Mouse (Mus musculus): ENCODE measurements around the gene Gpr153. TPM values are rescaled to one million over a fixed set of nuclear protein-coding genes. Genes with fewer than 3 reads are reported as not detected.
A peak's percentile ranks its signal among the peaks of the same experiment; 100 is the strongest.
"Not testable (repeated sequence)": the region's sequence is repeated elsewhere in the genome, so short reads cannot be mapped to it uniquely, and the experiment has no call there.

Gene Gpr153
- polyA plus RNA-seq (2014; fragmentation: Nextera tagmentation; extraction: Ambion mirVana), result 7.5 and 9.1 TPM in 2 replicates

- H3K4me2 ChIP-seq (replicated peaks; ENCODE audit: low read depth, low read length), result peak within 1 kb of the TSS; percentile 97
- no peaks in the 10 kb centered on the region for H3K27me3 ChIP-seq (ENCODE audit: control insufficient read depth, insufficient read depth, low read length)
- peak; percentile 79 for ATAC-seq (ENCODE audit: low FRiP score, low TSS enrichment)
- H3K27ac ChIP-seq (ENCODE audit: low read depth, low read length), result peak within 1 kb of the TSS; percentile 85
- H3K36me3 ChIP-seq (ENCODE audit: control insufficient read depth, insufficient read depth, low read length), result no peaks in the 10 kb centered on the region
- H3K4me1 ChIP-seq (ENCODE audit: control insufficient read depth, insufficient read depth, low read length), result peaks cover 12% of the 10 kb centered on the region; the same call in 1 of the 2 replicates
- no peaks in the 10 kb centered on the region for H3K9me3 ChIP-seq (ENCODE audit: control insufficient read depth, low read length)
- peak within 1 kb of the TSS; percentile 80 for H3K9ac ChIP-seq (ENCODE audit: low read depth, low read length)
- H3K4me3 ChIP-seq (ENCODE audit: low read length), result peak within 1 kb of the TSS; percentile 66
- WGBS, result under 1% methylated on average over 27 of the region's 48 CpGs
Observed at GRCm38 (mm10) chr4:152273621-152274236, at the start of gene Gpr153. Gene Gpr153 (plus strand): TSS chr4:152274232.

- H3K27me3 ChIP-seq (ENCODE audit: control insufficient read depth, insufficient read depth, low read length), result no peaks in the 10 kb centered on the region
- H3K9me3 ChIP-seq (ENCODE audit: control insufficient read depth, low read length), result no peaks in the 10 kb centered on the region
- no peak for ATAC-seq (ENCODE audit: low FRiP score, low TSS enrichment)
- no peak overlapping the region for H3K9ac ChIP-seq (ENCODE audit: low read depth, low read length)
- no peak overlapping the region for H3K27ac ChIP-seq (ENCODE audit: low read depth, low read length)
- H3K4me3 ChIP-seq (ENCODE audit: low read length), result no peak overlapping the region
- H3K4me1 ChIP-seq (ENCODE audit: control insufficient read depth, insufficient read depth, low read length), result peaks cover 32% of the 10 kb centered on the region
- 83% methylated on average over 13 of the region's 13 CpGs for WGBS
- H3K36me3 ChIP-seq (ENCODE audit: control insufficient read depth, insufficient read depth, low read length), result peaks cover 3% of the 10 kb centered on the region; the same call in 1 of the 2 replicates
- no peak overlapping the region for H3K4me2 ChIP-seq (replicated peaks; ENCODE audit: low read depth, low read length)
Observed at GRCm38 (mm10) chr4:152226901-152227486, 47.0 kb upstream of the Gpr153 start.

- Histone ChIP-seq H3K4me1 (ENCODE audit: control insufficient read depth, insufficient read depth, low read length) (peaks cover 28% of the 10 kb centered on the region), H3K36me3 (ENCODE audit: control insufficient read depth, insufficient read depth, low read length) (peaks cover 3% of the 10 kb centered on the region; the same call in 1 of the 2 replicates), H3K4me3 (ENCODE audit: low read length) (no peak overlapping the region), H3K27ac (ENCODE audit: low read depth, low read length) (no peak overlapping the region), H3K27me3 (ENCODE audit: control insufficient read depth, insufficient read depth, low read length) (no peaks in the 10 kb centered on the region), H3K9ac (ENCODE audit: low read depth, low read length) (no peak overlapping the region), H3K9me3 (ENCODE audit: control insufficient read depth, low read length) (no peaks in the 10 kb centered on the region), H3K4me2 (replicated peaks; ENCODE audit: low read depth, low read length) (no peak overlapping the region)
- WGBS, result 73% methylated on average over 12 of the region's 12 CpGs
- ATAC-seq (ENCODE audit: low FRiP score, low TSS enrichment), result no peak
Observed at GRCm38 (mm10) chr4:152227749-152228527, 46.1 kb upstream of the Gpr153 start.

- H3K9me3 ChIP-seq (ENCODE audit: control insufficient read depth, low read length); H3K36me3 ChIP-seq (ENCODE audit: control insufficient read depth, insufficient read depth, low read length); H3K4me3 ChIP-seq (ENCODE audit: low read length); ATAC-seq (ENCODE audit: low FRiP score, low TSS enrichment); H3K27ac ChIP-seq (ENCODE audit: low read depth, low read length); H3K4me2 ChIP-seq (replicated peaks; ENCODE audit: low read depth, low read length); H3K27me3 ChIP-seq (ENCODE audit: control insufficient read depth, insufficient read depth, low read length); H3K9ac ChIP-seq (ENCODE audit: low read depth, low read length): not testable (repeated sequence)
- WGBS, result 37% methylated on average over 4 of the region's 4 CpGs
- H3K4me1 ChIP-seq (ENCODE audit: control insufficient read depth, insufficient read depth, low read length), result peaks cover 25% of the 10 kb centered on the region
Observed at GRCm38 (mm10) chr4:152230331-152230730, 43.7 kb upstream of the Gpr153 start.

- Histone ChIP-seq H3K4me2 (replicated peaks; ENCODE audit: low read depth, low read length) (no peak overlapping the region), H3K27ac (ENCODE audit: low read depth, low read length) (no peak overlapping the region), H3K27me3 (ENCODE audit: control insufficient read depth, insufficient read depth, low read length) (no peaks in the 10 kb centered on the region), H3K36me3 (ENCODE audit: control insufficient read depth, insufficient read depth, low read length) (no peaks in the 10 kb centered on the region; the same call in 1 of the 2 replicates), H3K4me3 (ENCODE audit: low read length) (no peak overlapping the region), H3K9ac (ENCODE audit: low read depth, low read length) (no peak overlapping the region), H3K4me1 (ENCODE audit: control insufficient read depth, insufficient read depth, low read length) (peaks cover 25% of the 10 kb centered on the region), H3K9me3 (ENCODE audit: control insufficient read depth, low read length) (no peaks in the 10 kb centered on the region)
- 43% methylated on average over 7 of the region's 7 CpGs for WGBS
- no peak for ATAC-seq (ENCODE audit: low FRiP score, low TSS enrichment)
Observed at GRCm38 (mm10) chr4:152231326-152231725, 42.7 kb upstream of the Gpr153 start.

- Histone ChIP-seq H3K9me3 (ENCODE audit: control insufficient read depth, low read length) (no peaks in the 10 kb centered on the region), H3K4me2 (replicated peaks; ENCODE audit: low read depth, low read length) (no peak overlapping the region), H3K4me1 (ENCODE audit: control insufficient read depth, insufficient read depth, low read length) (peaks cover 25% of the 10 kb centered on the region), H3K9ac (ENCODE audit: low read depth, low read length) (no peak overlapping the region), H3K36me3 (ENCODE audit: control insufficient read depth, insufficient read depth, low read length) (no peaks in the 10 kb centered on the region; the same call in 1 of the 2 replicates), H3K4me3 (ENCODE audit: low read length) (no peak overlapping the region), H3K27me3 (ENCODE audit: control insufficient read depth, insufficient read depth, low read length) (no peaks in the 10 kb centered on the region), H3K27ac (ENCODE audit: low read depth, low read length) (no peak overlapping the region)
- WGBS, result 79% methylated on average over 4 of the region's 4 CpGs
- ATAC-seq (ENCODE audit: low FRiP score, low TSS enrichment), result no peak
Observed at GRCm38 (mm10) chr4:152232411-152232903, 41.6 kb upstream of the Gpr153 start.

- no peak overlapping the region for H3K9ac ChIP-seq (ENCODE audit: low read depth, low read length)
- WGBS, result 80% methylated on average over 4 of the region's 4 CpGs
Observed at GRCm38 (mm10) chr4:152239974-152240373, 34.1 kb upstream of the Gpr153 start.

GRCm38 (mm10) chr4:152243241-152243891 is 30.7 kb upstream of the Gpr153 start:
- Histone ChIP-seq H3K4me3 (ENCODE audit: low read length) (no peak overlapping the region), H3K9me3 (ENCODE audit: control insufficient read depth, low read length) (no peaks in the 10 kb centered on the region), H3K36me3 (ENCODE audit: control insufficient read depth, insufficient read depth, low read length) (no peaks in the 10 kb centered on the region; the same call in 1 of the 2 replicates), H3K4me1 (ENCODE audit: control insufficient read depth, insufficient read depth, low read length) (no peaks in the 10 kb centered on the region), H3K27ac (ENCODE audit: low read depth, low read length) (no peak overlapping the region), H3K4me2 (replicated peaks; ENCODE audit: low read depth, low read length) (no peak overlapping the region), H3K9ac (ENCODE audit: low read depth, low read length) (no peak overlapping the region), H3K27me3 (ENCODE audit: control insufficient read depth, insufficient read depth, low read length) (no peaks in the 10 kb centered on the region)
- no peak for ATAC-seq (ENCODE audit: low FRiP score, low TSS enrichment)
- WGBS, result 87% methylated on average over 9 of the region's 9 CpGs

More at GRCm38 (mm10) chr4:152239974-152240373, 34.1 kb upstream of the Gpr153 start:
- ATAC-seq (ENCODE audit: low FRiP score, low TSS enrichment), result no peak
- H3K4me3 ChIP-seq (ENCODE audit: low read length), result no peak overlapping the region
- no peaks in the 10 kb centered on the region for H3K27me3 ChIP-seq (ENCODE audit: control insufficient read depth, insufficient read depth, low read length)
- H3K36me3 ChIP-seq (ENCODE audit: control insufficient read depth, insufficient read depth, low read length), result no peaks in the 10 kb centered on the region; the same call in 1 of the 2 replicates
- no peak overlapping the region for H3K27ac ChIP-seq (ENCODE audit: low read depth, low read length)
- no peaks in the 10 kb centered on the region for H3K4me1 ChIP-seq (ENCODE audit: control insufficient read depth, insufficient read depth, low read length)
- H3K9me3 ChIP-seq (ENCODE audit: control insufficient read depth, low read length), result no peaks in the 10 kb centered on the region
- no peak overlapping the region for H3K4me2 ChIP-seq (replicated peaks; ENCODE audit: low read depth, low read length)
